Mouse (Mus musculus): ENCODE measurements around the gene Efcab5.
A peak's percentile ranks its signal among the peaks of the same experiment; 100 is the strongest.
"Not testable (repeated sequence)": the region's sequence is repeated elsewhere in the genome, so short reads cannot be mapped to it uniquely, and the experiment has no call there.

Gene Efcab5

GRCm38 (mm10) chr11:77174531-77174930 is 14.2 kb downstream of the Efcab5 start:
- DNase-seq: no peak

- DNase-seq: no peak
These were observed 15.0 kb downstream of the Efcab5 start for GRCm38 (mm10) chr11:77173731-77174130.

GRCm38 (mm10) chr11:77160744-77161143 is 28.0 kb downstream of the Efcab5 start:
- no peak for DNase-seq

GRCm38 (mm10) chr11:77160341-77160740 is 28.4 kb downstream of the Efcab5 start:
- DNase-seq: no peak

- no peak for DNase-seq
These were observed 34.6 kb downstream of the Efcab5 start for GRCm38 (mm10) chr11:77154214-77154613.

DNA sequence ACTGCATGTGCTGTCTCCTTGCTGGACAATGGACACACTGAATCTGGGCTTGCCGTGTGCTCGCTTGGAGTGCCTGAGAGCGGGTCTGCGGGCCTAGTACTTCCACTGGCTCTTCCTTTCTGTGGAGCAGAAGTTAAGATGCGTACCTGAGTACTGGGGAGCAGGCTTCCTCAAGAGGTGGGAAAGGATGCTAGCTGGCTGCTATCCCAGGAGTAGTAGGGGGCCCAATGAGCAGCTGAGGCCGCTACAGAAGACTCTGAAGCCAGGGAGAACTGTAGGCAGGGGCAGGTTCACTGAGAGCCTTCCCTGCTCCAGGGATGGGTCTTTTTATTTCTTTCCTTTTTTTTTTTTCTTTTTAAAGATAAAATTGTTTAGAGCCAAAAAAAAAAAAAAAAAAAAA is 38.0 kb downstream of the Efcab5 start:
- no peak for DNase-seq

GRCm38 (mm10) chr11:77149783-77150630 is 38.8 kb downstream of the Efcab5 start:
- DNase-seq: not testable (repeated sequence)

- DNase-seq: no peak
These were observed 40.0 kb downstream of the Efcab5 start for GRCm38 (mm10) chr11:77148774-77149173.

DNA sequence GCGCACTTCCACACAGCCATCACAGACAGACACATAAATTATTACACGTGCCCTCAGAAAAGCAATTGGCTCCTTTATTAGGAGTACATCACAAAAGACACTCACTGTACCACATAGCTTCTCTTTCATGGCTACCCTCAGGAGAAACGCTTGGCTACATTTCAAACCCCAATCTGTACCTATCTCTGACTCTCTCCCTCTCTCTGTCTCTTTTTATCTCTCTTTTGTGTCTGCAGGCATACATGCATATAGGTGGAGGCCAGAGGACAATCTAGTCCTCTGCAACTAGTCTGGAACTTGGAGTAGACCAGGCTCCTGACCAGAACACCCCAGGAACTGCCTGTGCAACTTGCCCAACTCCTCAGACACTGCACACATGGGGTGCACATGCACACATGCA is 41.0 kb downstream of the Efcab5 start:
- no peak for DNase-seq

GRCm38 (mm10) chr11:77145423-77145822 is 43.3 kb downstream of the Efcab5 start:
- DNase-seq: no peak

- DNase-seq: no peak
These were observed 46.8 kb downstream of the Efcab5 start for GRCm38 (mm10) chr11:77141938-77142337.

DNA sequence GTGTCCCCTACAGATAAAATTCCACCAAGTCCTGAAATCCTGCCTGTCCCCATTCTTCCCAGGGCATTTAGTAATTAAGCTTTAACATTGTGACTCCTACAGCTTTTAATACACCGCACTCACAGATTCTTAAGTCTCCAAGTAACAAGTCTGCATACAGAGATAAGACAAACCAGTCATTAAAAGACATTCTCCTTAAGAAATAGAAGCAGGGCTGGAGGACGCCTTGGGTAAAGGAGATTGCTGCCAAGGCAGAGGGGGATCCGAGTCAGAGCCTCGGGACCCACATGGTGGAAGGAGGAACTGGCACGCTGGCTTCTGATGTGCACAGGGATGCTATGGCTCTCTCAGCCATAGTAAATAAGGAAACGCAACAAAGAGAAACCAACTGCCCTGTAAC is 48.8 kb downstream of the Efcab5 start:
- no peak for DNase-seq

GRCm38 (mm10) chr11:77133450-77133849 is 55.3 kb downstream of the Efcab5 start:
- no peak for DNase-seq

GRCm38 (mm10) chr11:77132580-77132979 is 56.2 kb downstream of the Efcab5 start:
- no peak for DNase-seq

- DNase-seq: no peak
These were observed 60.2 kb downstream of the Efcab5 start for GRCm38 (mm10) chr11:77128562-77128961.

- no peak for DNase-seq
These were observed 77.6 kb downstream of the Efcab5 start for GRCm38 (mm10) chr11:77111141-77111540.

- DNase-seq: no peak
These were observed 80.3 kb downstream of the Efcab5 start for GRCm38 (mm10) chr11:77108442-77108841.

GRCm38 (mm10) chr11:77107872-77108271 is 80.9 kb downstream of the Efcab5 start:
- not testable (repeated sequence) for DNase-seq

DNA sequence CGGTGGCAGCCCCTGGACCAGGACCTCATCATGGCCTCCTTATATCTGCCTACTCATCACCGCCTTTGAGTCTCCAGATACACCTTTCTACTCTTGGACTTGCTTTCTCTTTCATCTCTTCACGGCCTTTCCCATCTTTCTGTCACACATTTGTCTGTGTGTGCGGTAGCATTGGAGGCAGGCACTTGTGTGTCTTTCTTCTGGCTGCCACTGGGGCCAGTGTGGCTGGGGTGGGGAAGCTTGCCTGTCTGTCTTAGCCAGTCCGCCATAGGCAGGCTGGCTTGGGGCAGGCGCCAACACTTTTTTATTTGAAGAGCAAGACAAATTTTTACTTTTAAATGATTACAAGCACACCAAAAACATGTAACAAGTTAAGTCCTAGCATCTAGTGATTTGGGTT is 81.8 kb downstream of the Efcab5 start:
- no peak for DNase-seq

DNA sequence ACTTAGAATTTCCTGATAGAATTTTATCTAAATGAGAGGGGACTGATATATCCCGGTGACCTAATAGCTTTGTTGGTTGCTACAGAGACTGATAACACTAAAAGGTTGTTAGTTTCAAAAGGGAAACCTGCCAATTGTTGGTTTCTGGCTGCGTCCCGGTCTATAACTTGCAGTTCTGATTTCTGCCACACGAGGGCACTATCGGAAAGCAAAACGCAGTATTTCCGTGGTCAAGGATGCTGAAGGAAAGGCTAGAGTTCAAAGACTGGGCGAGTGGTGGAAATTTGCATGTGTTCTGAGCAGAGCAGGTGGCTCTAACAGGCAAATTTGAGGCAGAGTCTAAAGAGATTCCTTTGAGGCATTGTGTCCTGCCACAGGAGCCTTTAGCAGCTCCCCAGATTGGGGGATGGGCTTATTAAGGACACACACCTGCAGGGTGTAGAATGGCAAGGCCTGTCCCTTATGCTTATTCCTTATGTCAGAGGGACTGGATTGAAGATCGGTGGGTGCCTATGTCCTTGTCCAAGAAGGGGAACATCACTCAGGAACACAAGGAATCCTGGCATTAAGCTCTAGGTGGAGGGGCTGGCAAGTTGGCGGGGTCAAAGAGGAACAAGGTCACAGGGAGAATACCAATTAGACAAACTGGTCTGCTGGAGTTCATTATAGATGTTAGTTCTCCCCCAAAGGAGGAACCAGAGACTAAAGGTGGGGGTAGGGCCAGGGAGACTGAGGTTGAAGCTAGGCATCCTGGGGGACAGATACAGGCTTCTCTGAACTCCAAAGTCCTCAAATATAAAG is 88.4 kb downstream of the Efcab5 start:
- DNase-seq: peak; percentile 70

- DNase-seq: no peak
These were observed 90.3 kb downstream of the Efcab5 start for GRCm38 (mm10) chr11:77098332-77098972.

DNA sequence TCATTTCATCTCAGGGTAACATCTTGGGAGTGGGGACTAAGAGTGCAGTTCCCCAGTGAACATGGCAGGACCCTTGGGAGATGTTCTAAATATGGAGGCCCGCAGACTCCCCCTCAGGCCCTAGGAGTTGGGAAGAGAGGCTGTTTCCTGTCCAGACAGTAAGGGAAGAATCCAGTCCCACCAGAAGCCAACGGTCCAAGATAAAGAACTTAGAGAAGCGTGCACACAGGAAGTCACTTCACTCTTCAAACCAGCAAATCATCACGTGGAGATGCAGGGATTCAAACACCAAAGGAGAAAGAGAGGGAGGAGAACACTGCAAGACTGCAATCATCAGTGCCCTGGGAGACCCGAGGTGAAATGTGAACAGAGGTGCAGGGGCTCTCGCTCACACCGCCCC is 91.8 kb downstream of the Efcab5 start:
- DNase-seq: no peak

DNA sequence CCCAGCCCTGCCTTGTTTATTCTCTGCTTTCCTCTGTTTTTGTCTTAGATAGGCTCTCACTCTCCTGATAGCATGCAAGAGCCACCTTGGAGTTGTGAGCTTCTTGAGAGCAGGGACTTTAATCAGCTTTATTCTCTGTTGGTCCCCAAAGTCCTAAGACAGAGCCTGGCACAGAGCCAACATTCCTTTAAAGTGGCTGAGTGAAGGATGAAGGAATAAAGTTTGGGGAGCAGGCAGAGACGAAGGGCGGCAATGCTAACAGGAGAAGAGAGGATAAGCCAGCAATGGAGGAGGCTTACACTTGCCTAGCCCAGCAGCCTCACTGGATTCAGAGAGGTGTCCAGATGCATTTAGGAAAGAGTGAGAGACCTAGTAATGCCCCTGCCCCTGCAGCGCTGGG is 92.2 kb downstream of the Efcab5 start:
- DNase-seq: no peak

DNA sequence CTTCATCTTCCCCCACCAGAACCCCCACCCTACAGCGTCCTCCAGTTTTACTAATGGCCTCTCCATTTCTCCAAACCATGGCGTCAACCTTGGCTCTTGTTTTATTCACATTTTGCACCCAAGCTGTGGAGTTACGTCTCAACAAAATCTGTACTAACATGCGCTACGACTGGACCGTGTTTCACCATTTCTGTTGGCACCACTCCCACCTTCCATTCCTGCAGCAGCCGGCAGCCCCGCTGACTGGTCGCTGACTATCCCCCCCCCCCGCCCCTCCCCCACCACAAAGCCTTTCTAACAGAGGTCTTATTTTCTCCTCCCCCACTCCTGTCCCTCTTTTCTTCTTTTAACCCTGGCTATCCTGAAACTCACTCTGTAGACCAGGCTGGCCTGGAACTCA is 93.6 kb downstream of the Efcab5 start:
- no peak for DNase-seq
